Mouse (Mus musculus) cerebellum, postnatal 36 days (tissue): ENCODE data around the gene Psip1.
"Not testable (repeated sequence)": the region's sequence is repeated elsewhere in the genome, so short reads cannot be mapped to it uniquely, and the experiment has no call there.

ENCODE experiments used
- DNase-seq, 2 experiments: peaks; one replicate each; pipeline ENCODE4 v3.0.0; 2021 to 2022; ENCODE audit warnings: mixed read lengths in 2 of 2

The Psip1 gene

DNA sequence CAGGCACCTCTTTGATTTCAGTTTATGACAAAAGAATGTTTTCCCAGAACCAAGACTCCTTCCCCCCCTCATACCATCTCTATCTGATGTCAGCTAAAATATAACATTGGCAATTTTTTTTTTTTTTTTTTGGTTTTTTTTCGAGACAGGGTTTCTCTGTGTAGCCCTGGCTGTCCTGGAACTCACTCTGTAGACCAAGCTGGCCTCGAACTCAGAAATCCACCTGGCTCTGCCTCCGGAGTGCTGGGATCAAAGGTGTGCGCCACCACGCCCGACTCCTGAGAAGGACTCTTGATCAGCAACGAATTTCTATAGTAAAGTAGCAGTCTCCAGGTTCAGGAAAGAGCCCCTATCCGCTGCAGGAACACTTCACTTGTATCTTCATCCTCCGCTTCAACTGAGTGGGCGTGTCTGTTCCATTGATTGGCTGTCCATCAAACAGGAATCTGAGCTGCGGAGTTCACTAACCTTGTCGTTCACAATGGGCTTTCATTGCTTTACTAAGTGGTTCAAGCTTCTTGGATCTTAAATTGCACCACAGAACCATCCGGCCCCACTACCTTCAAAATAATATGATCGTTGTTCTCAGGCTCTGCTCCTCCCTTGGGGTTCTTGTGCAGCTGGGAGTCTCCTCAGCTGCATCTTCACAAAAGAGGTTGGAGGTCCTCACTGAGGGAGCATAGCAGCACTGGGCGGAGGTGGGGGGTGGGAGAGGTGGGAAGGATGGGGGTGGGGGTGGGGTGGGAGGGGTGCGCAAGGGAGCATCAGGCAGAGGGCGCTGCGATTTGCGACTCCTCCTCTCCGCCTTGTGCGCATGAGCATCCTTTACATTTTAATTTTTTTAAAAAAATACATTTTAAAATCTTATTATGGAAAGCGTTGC is 14.1 kb upstream of the Psip1 start:
- no peak for DNase-seq

DNA sequence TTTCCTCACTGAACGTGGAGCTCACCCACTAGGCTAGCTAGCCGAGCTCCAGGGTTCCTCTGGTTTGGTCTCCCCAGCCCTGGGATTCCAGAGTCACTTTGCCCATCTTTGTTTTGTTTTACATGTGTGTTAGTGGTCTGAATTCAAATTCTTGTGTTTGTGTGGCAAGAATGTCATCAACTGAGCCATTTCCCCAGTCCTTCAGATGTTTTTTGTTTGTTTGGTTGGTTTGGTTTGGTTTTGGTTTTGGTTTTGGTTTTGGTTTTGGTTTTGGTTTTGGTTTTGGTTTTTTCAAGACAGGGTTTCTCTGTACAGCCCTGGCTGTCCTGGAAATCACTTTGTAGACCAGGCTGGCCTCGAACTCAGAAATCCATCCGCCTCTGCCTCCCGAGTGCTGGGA is 10.8 kb upstream of the Psip1 start:
- DNase-seq: not testable (repeated sequence)

- no peak for DNase-seq
These were observed 6.9 kb upstream of the Psip1 start for GRCm38 (mm10) chr4:83493112-83493511.

DNA sequence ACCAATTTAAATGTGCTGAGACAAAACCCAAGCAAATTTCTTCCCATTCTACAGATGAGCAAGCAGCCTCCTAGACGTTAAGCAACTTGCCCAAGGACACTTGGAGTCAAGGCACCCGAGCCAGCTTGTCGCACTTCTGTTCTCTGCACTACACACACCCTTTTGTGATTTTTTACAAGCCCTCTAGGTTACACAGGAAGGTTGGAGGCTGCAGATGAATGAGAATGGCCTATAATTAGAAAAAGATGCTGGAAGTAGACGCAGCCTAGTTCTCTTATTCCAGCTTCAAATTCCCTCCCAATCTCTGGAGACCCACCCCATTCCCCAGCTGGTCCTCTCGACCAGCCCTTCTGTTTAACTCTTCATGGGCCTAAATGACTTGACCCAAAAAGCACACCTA is 2.9 kb upstream of the Psip1 start:
- no peak for DNase-seq

DNA sequence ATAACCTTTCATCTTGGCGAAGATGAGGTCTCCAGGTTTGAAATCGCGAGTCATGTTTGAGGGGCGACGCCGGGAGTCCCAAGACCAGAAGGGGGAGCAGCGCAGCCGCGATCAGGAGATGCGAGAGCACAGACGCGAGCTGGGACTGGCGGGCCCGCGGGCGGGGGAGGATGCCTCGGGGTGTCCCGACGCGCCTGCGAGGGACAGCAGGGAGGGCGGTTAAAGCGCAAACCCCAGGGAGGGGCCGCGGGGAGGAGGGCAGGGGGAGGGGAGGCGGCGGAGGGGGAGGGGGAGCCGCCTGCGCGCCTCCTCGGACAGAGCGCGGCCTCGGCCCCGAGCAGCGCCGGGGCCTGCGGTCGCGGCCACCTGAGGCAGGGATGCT is 533 bp downstream of the Psip1 start:
- peak; percentile 83 to 91 for DNase-seq

- no peak for DNase-seq
These were observed 1.0 kb downstream of the Psip1 start for GRCm38 (mm10) chr4:83485250-83485649.

- no peak for DNase-seq
These were observed 18.1 kb downstream of the Psip1 start for GRCm38 (mm10) chr4:83468208-83468607.

GRCm38 (mm10) chr4:83467615-83468014 is 18.6 kb downstream of the Psip1 start:
- peak; percentile 85 for DNase-seq

DNA sequence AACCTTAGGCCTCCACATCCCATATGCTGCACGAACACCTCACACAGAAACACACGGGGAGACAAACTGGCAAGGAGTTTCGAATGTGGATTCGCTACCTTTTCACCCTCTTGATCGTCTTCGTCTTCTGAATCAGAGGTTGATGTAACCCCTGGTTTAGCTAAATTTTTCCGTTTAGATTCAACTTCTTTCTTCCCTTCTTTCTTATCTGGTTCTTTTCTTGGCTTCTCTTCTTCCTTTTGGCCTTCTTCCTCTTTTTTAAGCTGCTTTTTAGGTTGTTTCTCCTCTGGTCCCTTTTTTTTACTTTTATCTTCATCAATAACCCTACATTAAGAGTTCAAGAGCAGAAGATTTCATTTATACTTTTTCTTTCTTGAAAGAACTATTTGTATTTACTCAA is 21.4 kb downstream of the Psip1 start:
- DNase-seq: no peak

GRCm38 (mm10) chr4:83460106-83460505 is 26.2 kb downstream of the Psip1 start:
- no peak for DNase-seq

DNA sequence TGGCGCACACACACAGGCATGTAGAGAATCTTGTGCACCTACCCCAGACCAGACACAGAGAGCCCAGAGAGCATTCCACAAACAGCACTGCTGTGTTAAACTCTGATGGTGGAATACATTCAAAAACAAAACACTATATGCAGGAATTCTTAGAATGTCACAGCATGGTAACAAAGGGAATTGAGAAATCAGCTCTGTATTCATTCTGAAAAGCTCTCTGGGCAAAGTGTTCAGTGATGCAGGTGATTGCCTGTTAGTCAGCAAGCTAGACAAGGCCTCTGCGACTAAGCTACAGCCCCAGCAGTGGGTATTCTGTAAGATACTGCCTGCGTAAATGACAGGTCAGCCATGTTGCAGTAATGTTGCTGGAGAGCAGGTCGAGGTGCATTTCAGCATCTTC is 35.5 kb downstream of the Psip1 start:
- no peak for DNase-seq

GRCm38 (mm10) chr4:83441050-83441449 is 45.2 kb downstream of the Psip1 start:
- no peak for DNase-seq

GRCm38 (mm10) chr4:83439045-83439444 is 47.2 kb downstream of the Psip1 start:
- no peak for DNase-seq

DNA sequence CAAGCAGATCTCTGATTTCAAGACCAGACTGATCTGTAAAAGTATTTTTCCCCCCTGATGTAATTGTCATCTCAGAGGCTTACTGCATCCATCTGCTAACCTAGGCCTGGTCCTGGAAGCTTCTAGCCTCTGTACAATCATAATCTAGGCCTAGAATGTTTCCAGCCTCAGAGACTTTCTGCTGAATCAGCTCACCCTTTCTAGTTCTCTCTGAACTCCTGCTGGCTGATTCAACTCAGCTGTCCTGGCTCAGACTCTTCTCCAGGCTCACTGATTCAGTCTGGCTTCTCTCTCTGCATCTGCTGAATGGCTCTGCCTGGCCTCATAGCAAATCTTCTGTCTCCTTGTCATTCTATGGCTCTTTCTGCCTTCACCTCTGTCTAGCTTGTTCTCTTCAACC is 48.1 kb downstream of the Psip1 start:
- no peak for DNase-seq

DNA sequence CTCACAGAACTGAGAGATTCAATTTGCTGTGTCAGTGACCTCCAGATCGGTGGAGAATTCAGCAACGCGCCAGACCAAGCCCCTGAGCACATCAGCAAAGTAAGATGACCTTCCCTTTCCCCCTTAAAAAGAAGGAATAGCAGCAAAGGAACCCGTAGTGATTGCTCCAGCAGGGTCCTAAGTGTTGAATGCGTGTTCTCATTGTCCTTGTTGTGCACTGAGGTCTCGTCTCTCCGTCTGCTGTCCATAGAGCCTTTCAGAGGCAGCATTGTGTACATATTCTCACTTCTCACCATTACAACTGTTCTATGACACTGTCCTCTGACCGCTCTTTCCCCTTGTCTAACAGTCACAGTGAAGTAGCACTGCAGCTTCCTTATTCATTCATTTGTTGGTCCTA is 49.9 kb downstream of the Psip1 start:
- DNase-seq: no peak

- no peak for DNase-seq
These were observed 53.4 kb downstream of the Psip1 start for GRCm38 (mm10) chr4:83432901-83433300.

DNA sequence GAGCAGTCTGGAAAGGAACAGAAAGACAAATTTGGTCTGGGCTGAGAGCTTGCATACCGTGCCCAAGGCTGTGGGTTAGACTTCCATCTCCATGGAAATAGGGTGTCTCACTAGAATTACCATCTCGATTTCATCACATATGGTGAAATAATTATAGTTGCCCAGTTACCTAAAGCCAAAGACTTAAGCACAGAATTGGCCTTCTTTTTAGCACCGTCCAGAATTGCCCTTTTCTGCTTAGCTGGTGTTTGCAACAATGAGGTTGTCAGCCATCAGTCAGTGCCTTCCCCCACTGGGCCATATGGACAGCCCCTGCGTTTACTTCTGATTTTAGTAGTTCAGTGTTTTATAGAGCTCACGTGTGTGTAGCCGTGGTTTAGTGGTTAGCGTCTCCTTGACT is 54.3 kb downstream of the Psip1 start:
- DNase-seq: no peak

DNA sequence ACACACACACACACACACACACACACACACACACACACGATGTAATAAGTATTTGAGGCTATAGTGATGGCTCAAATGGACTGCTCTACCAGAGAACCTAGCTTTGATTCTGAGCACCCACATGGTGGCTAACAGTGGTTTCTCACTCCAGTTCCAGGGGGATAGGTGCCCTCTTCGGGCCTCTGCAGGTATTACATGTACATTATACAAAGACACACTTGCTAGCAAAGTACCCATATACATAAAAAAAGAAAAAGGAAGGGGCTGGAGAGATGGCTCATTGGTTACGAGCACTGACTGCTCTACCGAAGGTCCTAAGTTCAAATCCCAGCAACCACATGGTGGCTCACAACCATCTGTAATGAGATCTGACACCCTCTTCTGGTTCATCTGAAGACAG is 57.4 kb downstream of the Psip1 start:
- DNase-seq: no peak

GRCm38 (mm10) chr4:83427696-83428095 is 58.6 kb downstream of the Psip1 start:
- no peak for DNase-seq

DNA sequence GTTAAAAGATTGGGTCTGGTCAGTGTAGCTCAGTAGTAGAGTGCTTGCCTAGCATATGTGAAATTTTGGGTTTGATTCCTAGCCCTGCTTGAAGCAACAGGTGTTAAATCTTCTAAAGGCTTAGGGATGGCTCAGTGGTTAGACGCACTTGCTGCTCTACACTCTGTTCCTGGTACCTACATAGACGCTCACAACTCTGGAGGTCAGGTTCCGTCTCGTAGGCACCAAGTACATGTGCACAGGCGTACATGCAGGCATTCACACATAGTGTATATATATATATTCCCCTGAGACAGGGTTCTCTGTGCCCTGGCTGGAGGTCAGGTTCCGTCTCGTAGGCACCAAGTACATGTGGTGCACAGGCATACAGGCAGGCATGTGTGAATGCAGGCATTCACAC is 59.1 kb downstream of the Psip1 start:
- no peak for DNase-seq

DNA sequence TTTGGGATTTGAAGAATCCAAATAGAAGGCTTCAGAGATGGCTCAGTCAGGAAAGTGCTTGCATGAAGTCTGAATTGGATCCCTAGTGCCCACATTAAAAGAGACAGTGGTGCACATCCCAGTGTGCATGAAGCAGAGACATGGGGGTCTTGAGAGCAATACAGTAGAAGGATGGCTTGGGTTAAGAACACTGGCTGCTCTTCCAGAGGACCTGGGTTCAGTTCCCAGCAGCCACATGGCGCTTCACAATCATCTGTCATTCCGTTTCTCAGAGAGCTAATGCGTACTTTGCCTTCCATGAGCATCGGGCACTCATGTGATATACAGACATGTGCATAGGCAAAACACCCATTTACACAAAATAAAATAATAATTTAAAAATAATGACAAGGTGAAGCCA is 61.1 kb downstream of the Psip1 start:
- no peak for DNase-seq

DNA sequence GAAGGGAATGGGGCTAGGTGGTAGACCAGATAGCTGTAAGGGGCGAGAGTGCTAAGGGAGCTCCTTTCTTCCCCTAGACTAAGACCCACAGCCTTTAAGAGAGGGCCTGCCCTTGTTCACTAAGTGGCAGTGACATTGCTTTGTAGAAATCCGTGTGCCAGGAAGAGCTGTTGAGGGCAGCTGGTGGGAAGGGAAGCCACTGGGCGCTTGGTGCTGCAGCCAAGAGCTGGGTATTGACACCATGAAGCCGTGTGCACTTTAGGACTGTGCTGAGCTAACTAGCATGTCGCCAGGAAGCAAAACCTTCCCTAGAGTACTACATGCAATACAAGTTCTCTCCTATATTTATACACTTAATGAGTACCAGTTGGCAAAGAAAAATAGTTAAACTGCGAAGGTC is 62.6 kb downstream of the Psip1 start:
- peak; percentile 32 to 44 for DNase-seq

DNA sequence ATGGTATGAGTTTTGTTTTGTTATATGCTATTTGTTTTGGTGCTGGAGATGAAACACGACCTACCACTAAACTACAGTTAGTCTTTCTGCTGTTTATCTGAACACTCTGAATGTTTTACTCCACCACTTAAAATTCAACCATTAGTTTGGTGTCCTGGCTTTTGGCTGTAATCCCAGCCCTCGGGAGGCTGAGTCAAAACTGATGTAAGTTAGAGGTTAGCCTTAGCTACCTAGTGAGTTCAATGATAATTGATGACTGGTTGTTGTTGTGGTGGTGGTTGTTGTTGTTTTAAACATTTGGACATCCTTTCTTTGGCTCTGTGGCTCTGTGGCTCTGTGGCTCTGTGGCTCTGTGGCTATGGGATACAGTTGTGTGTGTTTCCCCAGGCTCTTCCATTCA is 67.5 kb downstream of the Psip1 start:
- no peak for DNase-seq

DNA sequence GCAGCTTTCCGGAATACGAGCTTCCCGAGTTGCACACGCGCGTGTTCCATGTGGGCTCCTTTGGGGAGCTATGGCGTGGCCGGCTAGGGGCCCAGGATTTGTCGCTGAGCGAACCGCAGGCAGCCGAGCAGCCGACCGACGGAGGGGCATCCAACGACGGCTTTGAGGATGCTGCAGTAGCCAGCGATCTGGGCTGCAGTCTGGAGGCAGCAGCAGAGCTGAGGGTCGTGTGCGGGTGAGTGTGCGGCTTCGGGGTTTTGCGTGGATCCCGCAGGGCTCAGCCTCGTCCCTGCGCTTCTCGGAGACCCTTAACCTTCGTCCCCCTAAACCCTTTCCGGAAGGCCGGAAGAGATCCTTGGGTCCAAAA is 68.5 kb downstream of the Psip1 start:
- DNase-seq: no peak

GRCm38 (mm10) chr4:83417160-83417819 is 69.0 kb downstream of the Psip1 start, which contains the start of gene Snapc3:
TSS of gene Snapc3 (plus strand) at chr4:83417724.
- peak; percentile 95 to 97 for DNase-seq
